Mouse (Mus musculus) kidney, embryonic 15.5 days (tissue): Measurements from ENCODE around the gene Rtcb. TPM values are rescaled to one million over a fixed set of nuclear protein-coding genes. Genes with fewer than 3 reads are reported as not detected.

Experiments used
- ATAC-seq: fragments of 200-750 bp; cut with Nextera tagmentation; replicated peaks from 2 replicates; pipeline ENCODE4 v1.8.0; 2017; ENCODE audit warnings: moderate TSS enrichment; ENCODE audit not compliant: low FRiP score
- H3K27ac ChIP-seq: fragments of 300-500 bp; sonication (generic); 2 replicates; pipeline ENCODE4 v1.5.1; 2015; ENCODE audit warnings: mild to moderate bottlenecking, inconsistent platforms
- H3K27me3 ChIP-seq: fragments of 300-500 bp; sonication (generic); 2 replicates; pipeline ENCODE4 v1.6.1; 2015; ENCODE audit warnings: inconsistent platforms
- H3K36me3 ChIP-seq: fragments of 300-500 bp; sonication (generic); 2 replicates; pipeline ENCODE4 v1.6.1; 2015; ENCODE audit warnings: inconsistent platforms
- H3K4me1 ChIP-seq: fragments of 300-500 bp; sonication (generic); 2 replicates; pipeline ENCODE4 v1.6.1; 2015; ENCODE audit warnings: inconsistent platforms
- H3K4me2 ChIP-seq: fragments of 300-500 bp; sonication (generic); 2 replicates; pipeline ENCODE4 v1.6.1; 2015; ENCODE audit warnings: moderate library complexity, mild to moderate bottlenecking, inconsistent platforms
- H3K4me3 ChIP-seq: fragments of 300-500 bp; sonication (generic); replicated peaks from 2 replicates; pipeline ENCODE4 v1.5.1; 2015; ENCODE audit warnings: mild to moderate bottlenecking, inconsistent platforms
- H3K9ac ChIP-seq: fragments of 300-500 bp; sonication (generic); 2 replicates; pipeline ENCODE4 v1.6.1; 2015; ENCODE audit warnings: mild to moderate bottlenecking, inconsistent platforms
- H3K9me3 ChIP-seq: fragments of 300-500 bp; sonication (generic); replicated peaks from 2 replicates; pipeline ENCODE4 v1.6.1; 2016; ENCODE audit warnings: inconsistent platforms
- WGBS: fragments of 180-500 bp; shearing (Covaris S2); methylation state at CpG from one replicate; pipeline ENCODE4 v1.1.7; 2015; ENCODE audit warnings: mixed read lengths; 5-methylcytosine and 5-hydroxymethylcytosine counted together
- polyA plus RNA-seq: library from polyadenylated mRNA; unstranded; fragments of >200 nt; fragmentation: Nextera tagmentation; extraction: Ambion mirVana; gene quantifications from 2 replicates; pipeline ENCODE4 v1.2.1, GENCODE M21; 2015

Rtcb gene
- polyA plus RNA-seq, 1 experiment from 2014 or later: 194 TPM

DNA sequence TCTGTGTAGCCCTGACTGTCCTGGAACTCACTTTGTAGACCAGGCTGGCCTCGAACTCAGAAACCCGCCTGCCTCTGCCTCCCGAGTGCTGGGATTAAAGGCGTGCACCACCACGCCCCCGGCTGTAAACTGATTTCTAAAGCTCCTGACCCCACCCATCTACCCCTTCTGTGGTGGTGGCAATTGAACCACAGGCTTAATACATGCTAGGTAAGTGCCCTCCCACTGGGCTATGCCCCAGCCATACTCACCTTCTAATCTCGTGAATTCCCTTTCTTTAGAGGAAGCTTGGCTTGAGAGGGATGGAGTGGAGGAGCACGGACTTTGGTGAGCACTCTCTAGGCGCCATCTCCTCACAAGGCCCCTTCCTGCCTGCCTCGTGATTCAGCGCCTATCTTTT is 27.7 kb downstream of the Rtcb start:
- peaks cover 36% of the 10 kb centered on the region for H3K27me3 ChIP-seq
- H3K9me3 ChIP-seq: no peaks in the 10 kb centered on the region
- H3K4me1 ChIP-seq: peaks cover 19% of the 10 kb centered on the region
- H3K36me3 ChIP-seq: no peaks in the 10 kb centered on the region
- no peak overlapping the region for H3K27ac ChIP-seq
- no peak overlapping the region for H3K4me2 ChIP-seq
- H3K9ac ChIP-seq: no peak overlapping the region
- H3K4me3 ChIP-seq: no peak overlapping the region
- WGBS: 91% methylated on average over 11 of the region's 11 CpGs
- no peak for ATAC-seq

DNA sequence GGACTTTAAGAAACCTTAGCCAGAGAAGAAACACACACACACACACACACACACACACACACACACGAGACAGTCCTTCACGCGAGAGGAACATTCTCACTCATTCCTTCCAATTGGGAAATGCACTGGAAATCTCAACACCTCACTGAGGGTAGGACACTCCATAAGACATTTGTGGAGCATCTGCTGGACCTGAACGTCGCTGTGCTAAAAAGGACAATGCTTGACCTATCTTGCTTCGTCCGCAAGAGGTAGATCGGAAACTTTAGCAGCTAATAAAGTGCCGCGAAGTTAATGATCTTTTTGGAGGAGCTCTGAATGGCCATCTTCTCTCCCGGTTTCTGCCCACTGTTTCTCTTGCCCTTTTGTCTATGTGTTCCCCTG is 28.4 kb downstream of the Rtcb start:
- Histone ChIP-seq H3K9me3 (no peaks in the 10 kb centered on the region), H3K4me3 (peak overlapping the region; percentile 59), H3K9ac (peak overlapping the region; percentile 49; the same call in 1 of the 2 replicates), H3K4me1 (peaks cover 19% of the 10 kb centered on the region), H3K27ac (no peak overlapping the region), H3K36me3 (no peaks in the 10 kb centered on the region), H3K27me3 (peaks cover 36% of the 10 kb centered on the region), H3K4me2 (peak overlapping the region; percentile 98)
- ATAC-seq: no peak
- 42% methylated on average over 11 of the region's 11 CpGs for whole genome bisulfite sequencing

DNA sequence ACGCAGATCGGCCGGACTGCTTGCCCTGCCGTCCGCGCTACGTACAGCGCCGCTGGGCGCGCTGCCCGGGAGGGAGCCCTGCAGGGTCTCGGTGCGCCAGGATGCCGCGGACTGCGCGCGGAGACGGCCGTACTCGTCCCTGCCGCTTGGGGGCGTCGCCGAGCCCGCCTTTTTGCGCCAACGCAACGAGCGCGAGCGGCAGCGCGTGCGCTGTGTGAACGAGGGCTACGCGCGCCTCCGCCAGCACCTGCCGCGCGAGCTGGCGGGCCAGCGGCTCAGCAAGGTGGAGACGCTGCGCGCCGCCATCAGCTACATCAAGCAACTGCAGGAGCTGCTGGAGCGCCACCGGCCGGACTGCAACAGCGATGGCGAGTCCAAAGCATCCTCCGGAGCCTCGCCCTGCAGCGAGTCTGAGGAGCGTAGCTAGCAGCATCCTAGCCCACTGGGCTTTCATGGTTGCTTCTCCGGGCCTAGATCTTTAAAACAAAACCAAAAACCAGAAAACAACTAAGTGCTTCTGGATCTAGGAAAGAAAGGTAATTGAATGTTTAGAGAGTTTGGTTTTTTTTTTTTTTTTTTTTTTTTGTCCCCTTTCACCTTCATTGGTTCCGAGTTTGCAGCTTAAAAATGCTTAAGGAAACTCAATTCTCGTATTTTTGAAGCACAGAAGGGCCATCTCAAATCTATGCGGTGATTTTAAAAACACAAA is 29.0 kb downstream of the Rtcb start:
- 0 out of 2 replicates have a peak overlapping the region, but pooled peaks have one; percentile 27 for H3K27ac ChIP-seq
- 1% methylated on average over 63 of the region's 63 CpGs for WGBS
- ATAC-seq: peak; percentile 87

DNA sequence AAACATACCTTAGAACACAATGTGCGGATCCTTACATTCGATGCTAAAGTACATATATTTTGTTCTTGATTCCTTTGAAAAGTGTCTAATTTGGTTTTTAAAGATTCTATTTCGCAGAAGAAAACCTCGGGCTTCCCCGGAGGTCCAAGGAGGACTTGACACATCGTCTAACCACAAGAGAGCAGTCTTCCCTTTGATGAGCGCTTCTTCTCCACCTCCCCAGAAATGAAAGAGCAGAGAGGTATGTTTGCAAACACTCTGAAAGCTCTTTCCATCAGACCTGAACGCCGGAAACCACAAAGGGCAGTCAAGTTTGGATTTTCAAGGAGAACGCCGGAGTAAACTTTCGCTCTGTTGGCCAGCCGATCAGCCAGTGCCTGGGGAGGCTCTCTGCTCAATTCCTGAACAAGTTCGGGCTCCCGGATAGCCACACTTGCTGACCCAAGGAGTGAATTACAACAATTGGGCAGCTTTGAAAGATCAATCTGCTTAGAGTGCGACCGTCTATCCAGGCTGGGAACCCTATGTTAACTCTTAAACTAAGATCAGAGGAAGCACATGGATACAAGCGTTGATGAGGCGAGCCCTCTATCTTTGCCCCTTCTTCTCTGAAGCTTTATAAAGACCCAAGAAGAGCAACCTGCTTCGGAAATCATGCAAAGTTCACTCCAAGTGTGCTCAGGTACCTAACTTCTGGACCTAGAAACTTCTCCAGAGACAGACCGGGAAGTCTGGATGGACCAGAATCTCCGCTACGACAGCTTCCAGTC is 29.8 kb downstream of the Rtcb start, which contains the start of gene Ascl4:
Ascl4 (plus strand) TSS at position 6 of the 770 bp plus-strand sequence.
- peak; percentile 8; the same call in 1 of the 2 replicates for ATAC-seq
- Histone ChIP-seq H3K4me3 (peak within 1 kb of the TSS; percentile 59), H3K27me3 (peaks cover 38% of the 10 kb centered on the region), H3K36me3 (no peaks in the 10 kb centered on the region), H3K9ac (peak within 1 kb of the TSS; percentile 49), H3K27ac (peak within 1 kb of the TSS; percentile 27; the same call in 1 of the 2 replicates), H3K4me1 (peaks cover 19% of the 10 kb centered on the region), H3K4me2 (peak within 1 kb of the TSS; percentile 98), H3K9me3 (no peaks in the 10 kb centered on the region)
- 2% methylated on average over 23 of the region's 23 CpGs for WGBS

More for the DNA sequence above, 29.0 kb downstream of the Rtcb start:
- Histone ChIP-seq H3K9ac (peak overlapping the region; percentile 49), H3K4me1 (peaks cover 19% of the 10 kb centered on the region), H3K9me3 (no peaks in the 10 kb centered on the region), H3K4me2 (peak overlapping the region; percentile 98), H3K27me3 (peaks cover 36% of the 10 kb centered on the region), H3K36me3 (no peaks in the 10 kb centered on the region), H3K4me3 (peak overlapping the region; percentile 59)

DNA sequence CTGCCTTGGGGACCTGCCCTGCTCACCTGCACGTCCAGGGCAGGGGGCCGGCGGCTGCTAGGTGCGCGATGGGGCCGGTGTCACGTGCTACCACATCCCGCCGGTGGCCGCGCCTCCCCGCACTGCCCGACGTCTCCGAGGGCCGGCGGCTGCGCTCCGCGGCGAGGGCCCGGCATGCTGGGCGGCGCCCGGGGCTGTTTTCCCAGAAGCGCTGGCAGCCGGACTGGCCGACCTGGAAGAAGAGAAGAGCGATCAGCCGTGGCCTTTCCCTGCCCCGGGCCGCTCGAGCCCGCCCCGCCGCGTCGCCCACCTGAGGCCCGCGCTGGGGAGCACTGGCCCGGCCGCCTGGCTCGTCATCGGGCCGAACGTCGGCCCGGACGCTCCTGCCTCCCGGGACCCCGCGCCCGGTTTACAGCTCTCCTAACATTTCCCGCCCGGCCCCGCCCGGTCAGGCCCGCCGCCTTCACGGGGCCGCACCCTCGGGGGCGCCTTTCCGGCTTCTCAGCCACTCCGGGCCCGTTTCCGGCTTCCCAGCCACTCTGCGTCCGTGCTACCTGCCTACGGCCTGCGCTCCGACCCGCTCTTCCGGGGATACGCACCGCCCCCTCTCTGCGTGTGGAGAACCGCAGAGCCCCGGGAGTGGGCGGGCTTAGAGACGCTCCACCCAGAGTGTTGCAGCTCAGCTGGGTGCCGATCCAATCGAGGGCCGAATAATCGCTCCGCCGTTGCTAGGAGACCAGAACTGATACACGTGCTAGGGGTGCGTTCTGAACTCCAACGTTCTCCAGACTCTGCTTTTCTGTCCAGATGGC is 40.9 kb downstream of the Rtcb start, which contains the start of gene Prdm4:
Prdm4 (minus strand) TSS at position 645 of the 812 bp plus-strand sequence.
- Histone ChIP-seq H3K9me3 (no peaks in the 10 kb centered on the region), H3K4me2 (peak within 1 kb of the TSS; percentile 71), H3K27me3 (peaks cover 9% of the 10 kb centered on the region; the same call in 1 of the 2 replicates), H3K4me3 (peak within 1 kb of the TSS; percentile 79), H3K4me1 (peaks cover 14% of the 10 kb centered on the region), H3K36me3 (peaks cover 27% of the 10 kb centered on the region), H3K9ac (peak within 1 kb of the TSS; percentile 81), H3K27ac (peak within 1 kb of the TSS; percentile 81)
- under 1% methylated on average over 79 of the region's 90 CpGs for WGBS
- peak; percentile 99 for ATAC-seq

Other genes starting within 250 kb of the Rtcb start
- 76.6 and 80.5 TPM in 2 replicates for gene Pwp1, start 128.3 kb downstream of the Rtcb start, polyA plus RNA-seq
- gene Prdm4, start 40.7 kb downstream of the Rtcb start, polyA plus RNA-seq: 15.7 and 18.3 TPM in 2 replicates
- 0.68 and 1.6 TPM in 2 replicates for gene Ascl4, start 30.1 kb downstream of the Rtcb start, polyA plus RNA-seq
- 0.35 and 0.38 TPM in 2 replicates for gene Bpifc, start 54.1 kb upstream of the Rtcb start, polyA plus RNA-seq
- gene Fbxo7, start 64.1 kb upstream of the Rtcb start, polyA plus RNA-seq: 36.0 and 36.7 TPM in 2 replicates